Mouse (Mus musculus) testis, postnatal 14 days (tissue): Measurements from ENCODE around the gene Tctex1d1.

ENCODE experiments used
- DNase-seq: peaks from one replicate; pipeline ENCODE4 v3.0.0; 2021; ENCODE audit warnings: low spot score

Gene Tctex1d1

GRCm38 (mm10) chr4:102988526-102988925, 10.1 kb downstream of the Tctex1d1 start:
- no peak for DNase-seq

- no peak for DNase-seq
Measured at GRCm38 (mm10) chr4:102989391-102989790, 11.0 kb downstream of the Tctex1d1 start.

GRCm38 (mm10) chr4:102990016-102990415, 11.6 kb downstream of the Tctex1d1 start:
- no peak for DNase-seq

GRCm38 (mm10) chr4:102990595-102991340, 12.4 kb downstream of the Tctex1d1 start:
- DNase-seq = no peak

DNA sequence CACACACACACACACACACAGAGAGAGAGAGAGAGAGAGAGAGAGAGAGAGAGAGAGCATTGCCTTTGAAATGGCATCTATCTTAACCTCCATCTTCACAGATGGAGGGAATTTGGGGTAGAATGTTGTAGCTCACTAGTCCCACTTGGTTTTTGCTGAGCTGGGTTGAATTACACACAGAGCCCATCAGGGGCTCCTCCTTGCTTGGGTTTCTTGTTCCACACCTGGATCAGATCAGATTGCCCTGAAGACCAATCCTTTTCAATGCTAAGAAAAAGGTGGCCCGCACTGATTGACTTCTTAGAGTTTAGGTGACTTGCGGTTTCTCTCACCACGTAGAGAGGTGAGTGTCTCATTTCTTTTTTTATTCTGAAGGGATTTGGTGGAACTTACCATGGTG, 13.3 kb downstream of the Tctex1d1 start:
- DNase-seq = no peak

DNA sequence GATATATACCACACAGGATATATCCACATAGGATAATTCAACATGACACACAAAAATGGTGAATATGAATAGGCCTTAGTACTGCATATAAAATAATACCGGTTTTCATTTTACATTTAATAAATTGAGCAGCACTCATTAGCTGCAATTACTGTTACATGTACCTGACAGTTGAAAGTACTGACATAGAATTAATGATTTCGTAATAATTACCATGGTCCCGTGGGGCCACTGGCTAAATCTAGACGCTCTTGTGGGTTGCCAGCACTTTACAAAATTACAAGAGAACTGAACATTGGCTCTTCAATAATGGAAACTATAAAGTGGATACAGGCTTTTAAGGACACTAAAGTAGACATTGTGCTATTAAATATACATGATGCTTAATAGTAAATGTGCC, 26.3 kb downstream of the Tctex1d1 start:
- no peak for DNase-seq

DNA sequence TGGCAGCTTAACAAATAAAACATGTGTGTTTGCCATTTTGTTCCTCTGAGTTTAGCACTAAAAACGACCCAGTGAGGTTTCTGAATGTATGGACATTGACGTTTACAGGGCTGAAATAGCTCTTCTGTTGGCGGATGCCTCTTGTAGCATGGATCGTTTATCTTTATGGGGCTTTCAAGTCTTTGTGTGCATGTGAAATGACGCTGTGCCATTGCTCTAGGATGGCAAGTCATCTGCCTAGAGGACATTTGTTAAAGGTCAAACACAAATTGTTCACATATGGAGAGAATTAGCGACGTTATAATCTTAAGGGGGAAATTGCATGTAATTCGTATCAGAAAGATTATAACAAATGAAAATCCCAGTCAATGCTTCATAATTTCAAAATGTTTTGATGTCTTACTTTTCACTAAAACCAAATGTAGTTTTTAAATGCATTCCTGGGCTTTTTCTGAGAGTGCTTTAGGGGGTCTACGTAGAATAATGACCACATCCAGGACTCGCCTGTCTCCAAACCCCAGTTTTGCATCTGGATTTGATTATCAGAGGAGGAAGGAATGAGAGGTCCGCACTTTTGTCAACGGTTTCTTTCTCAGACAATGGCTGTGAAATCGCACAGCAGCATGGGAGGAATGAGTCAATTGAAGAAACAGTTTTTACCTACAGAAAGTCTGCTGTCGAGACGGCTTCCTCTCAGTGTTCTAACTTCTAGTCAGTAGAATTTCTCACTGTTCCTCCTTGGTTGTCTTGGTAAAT, 27.0 kb downstream of the Tctex1d1 start:
- DNase-seq = no peak

- DNase-seq = no peak
Measured at GRCm38 (mm10) chr4:103006266-103006665, 27.9 kb downstream of the Tctex1d1 start.

DNA sequence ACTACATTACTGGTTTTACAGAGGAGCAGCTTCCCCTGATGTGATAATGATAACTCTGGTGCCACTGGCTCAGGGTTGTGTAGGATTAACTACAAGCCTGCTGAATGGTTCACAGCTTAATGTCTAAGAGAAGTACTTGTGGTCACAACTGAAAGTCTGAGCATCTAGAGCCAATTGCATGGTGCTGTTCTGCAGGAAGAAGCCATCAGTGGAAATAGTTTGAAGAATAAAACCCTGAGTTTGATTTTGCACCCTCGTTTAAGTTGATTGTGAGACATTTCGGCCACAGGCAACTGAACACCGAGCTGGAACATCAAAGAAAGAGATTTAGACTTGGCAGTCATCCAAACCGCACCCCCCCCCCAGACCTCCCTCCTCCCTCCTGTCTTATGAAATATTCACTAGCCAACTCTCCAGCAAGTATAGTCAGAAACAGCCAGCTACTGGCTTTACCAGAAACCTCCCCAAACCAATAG, 28.6 kb downstream of the Tctex1d1 start:
- no peak for DNase-seq

DNA sequence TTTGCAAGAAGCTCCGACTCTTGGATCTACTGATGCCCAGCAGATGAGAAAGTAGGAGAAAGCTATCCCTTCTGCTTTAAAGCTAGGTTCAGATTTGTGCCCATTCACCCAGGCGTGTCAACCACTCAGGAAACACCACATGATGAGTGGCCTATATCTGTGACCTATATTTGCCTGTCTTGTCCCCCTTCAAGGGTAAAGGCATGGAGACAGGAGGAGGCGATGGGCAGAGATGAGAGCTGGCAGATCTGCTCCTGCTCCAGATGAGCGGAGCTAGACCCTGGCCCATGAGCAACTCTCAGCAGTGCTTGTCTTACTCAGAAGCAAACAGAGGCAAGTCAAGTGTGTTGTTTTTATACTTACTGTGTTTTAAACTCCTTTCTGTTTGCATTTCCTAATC, 32.3 kb downstream of the Tctex1d1 start:
- no peak for DNase-seq

- DNase-seq = no peak
Measured at GRCm38 (mm10) chr4:103011823-103012222, 33.4 kb downstream of the Tctex1d1 start.

DNA sequence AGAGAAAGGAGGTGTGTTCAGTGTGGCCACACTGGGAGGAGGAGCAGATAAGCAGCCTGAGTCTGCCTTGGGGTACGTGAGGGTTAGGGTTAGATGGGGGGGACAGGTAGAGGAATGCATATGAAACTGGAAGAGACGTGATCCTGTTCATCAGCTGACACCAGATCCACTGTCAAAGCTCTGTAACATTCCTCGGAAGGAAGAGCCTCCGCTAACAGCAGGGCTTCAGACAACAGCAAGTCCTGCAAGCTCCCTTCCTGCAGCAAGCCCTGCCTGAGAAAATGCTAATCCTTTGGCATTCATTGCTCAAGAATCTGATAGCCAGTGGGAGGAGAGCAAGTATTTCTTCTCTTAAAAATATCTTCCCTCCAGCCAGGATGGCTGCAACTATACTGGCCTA, 35.1 kb downstream of the Tctex1d1 start:
- no peak for DNase-seq

DNA sequence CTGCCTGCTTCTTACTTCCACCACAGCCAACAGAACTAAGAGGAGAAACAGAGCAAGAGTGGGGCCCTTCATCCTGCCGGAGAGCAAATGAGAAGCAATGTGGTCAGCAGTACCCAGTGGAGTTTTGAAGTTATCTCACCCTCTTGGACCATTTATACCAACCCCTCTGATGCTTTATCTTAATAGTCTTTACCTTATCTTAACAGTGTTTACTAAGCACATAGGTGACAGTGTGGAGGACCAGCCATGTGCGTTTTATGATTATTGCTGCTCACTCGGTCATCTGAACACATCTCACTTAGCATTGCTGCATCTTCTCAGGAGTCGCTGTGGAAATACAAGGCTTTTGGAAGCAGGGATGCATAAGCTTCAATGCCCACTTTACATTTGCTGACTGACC, 48.2 kb downstream of the Tctex1d1 start, which contains the start of gene Insl5:
TSS of gene Insl5 (minus strand) at position 222 of the 400 bp plus-strand sequence.
- no peak for DNase-seq

DNA sequence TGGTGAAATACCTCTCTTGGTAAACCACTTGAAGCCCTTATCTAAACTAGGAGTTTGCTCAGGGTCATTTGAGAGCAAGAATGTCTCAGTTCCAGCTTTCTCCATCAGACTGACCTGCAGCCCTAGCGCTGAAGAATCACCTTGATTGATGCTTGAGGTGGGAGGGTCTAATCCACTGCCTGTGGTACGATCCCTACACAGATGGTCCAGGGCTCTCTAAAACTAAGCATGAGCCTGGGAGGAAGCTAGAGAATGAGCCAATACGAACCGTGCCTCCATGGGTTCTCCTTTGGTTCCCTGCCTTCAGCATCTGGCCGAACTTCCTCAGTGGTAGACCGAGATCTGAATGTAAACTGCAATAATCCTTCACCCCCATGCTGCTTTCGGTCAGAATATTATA, 49.3 kb downstream of the Tctex1d1 start:
- no peak for DNase-seq

DNA sequence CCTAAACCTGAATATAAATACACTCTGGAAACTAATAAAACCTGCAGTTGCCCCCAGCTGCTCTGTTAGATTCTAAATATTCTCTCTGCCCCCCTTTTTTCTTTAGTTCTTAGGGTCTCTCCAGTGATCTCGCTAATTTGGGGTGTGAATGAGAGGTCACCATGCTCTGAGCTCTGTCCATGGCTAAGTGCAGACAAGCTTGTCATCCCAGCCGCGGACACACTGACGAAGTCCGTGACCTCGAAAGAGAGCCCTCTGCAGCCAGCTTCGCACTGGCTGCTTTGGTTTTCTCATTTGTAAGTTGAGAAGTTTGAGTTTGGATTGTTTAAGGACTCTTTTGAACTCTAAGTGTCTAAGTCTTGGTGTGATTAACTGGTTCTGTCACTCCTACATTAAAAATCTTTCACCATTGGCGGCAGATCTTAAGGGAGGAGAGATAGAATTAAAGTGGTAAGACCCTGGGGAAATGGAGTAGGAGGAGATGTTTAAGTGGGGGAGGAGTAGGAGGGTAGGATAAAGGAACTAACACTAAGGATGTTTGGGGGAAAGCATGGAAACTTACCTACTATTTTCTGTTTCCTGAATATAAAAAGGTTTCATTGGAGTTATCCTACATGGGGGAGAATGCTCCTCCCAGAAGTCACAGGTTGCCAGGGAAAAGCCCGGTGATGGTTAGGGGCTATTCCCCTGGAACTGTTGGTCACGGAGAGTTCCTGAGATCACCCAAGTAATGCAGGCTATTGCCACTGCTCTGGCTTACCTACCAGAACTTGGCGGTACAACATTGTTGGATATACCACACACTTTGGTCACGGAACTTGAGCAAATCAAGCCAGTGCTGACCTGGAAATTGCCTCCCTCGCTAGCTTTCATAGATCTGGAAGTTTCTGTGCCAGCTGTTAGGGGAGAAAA, 50.0 kb downstream of the Tctex1d1 start:
- DNase-seq = no peak

DNA sequence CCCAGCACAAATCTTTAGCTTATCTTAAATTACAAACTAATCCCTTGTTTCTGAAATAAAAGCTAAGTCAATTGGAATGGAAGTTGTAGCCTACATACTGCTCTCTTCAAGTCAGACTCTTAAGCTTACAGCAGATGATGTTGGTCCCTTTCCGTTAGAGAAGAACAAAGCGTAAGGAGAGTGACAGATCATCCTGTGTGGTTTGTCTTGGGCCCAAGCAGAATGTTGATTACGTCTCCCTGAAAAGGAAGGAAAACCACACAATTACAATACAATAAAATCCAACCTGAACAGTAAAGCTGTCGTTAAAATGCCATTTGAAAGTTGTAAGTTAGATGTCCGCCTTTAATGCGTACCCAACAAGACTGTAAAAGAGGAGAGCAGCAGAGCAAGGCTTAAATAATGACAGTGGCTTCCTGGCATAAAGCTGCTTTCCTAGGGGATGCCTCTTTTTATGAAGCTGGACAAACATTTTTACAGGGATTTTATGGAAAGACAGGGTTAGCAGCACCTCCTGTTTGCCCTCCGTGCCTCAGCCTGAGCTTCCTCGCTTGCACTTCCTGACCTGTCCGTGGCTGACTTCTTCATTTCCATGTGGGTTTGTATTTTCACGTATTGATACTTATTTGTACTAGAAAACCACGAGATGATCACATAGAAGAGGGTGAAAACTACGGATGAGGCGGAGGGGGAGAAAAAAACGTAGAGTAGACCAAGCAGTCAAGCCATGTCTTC, 60.9 kb downstream of the Tctex1d1 start:
- DNase-seq = no peak

DNA sequence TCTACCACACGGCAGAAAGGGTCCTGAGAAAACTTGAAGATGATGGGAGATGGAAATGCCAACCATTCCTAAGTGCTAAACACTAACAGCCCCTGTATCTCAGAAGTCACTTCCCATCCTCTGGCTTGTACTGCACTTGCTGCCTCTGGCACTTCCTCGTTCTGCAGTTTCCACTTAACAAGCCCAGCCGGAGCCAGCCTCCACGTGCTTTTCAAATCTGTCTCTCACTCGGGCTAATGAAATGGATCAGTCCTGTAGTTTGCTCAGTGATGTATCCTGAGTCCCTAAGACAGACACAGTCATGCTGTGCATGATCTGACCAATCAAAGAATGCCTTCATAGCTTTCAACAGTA, 61.4 kb downstream of the Tctex1d1 start:
- no peak for DNase-seq

GRCm38 (mm10) chr4:103042997-103043396, 64.6 kb downstream of the Tctex1d1 start:
- DNase-seq = no peak

- DNase-seq = no peak
Measured at GRCm38 (mm10) chr4:103048046-103048445, 69.6 kb downstream of the Tctex1d1 start.
